Mouse (Mus musculus) ES-E14 (cell line): ENCODE data around the gene Scd4.

Experiments used
- CHD2 ChIP-seq: IDR thresholded peaks from 2 replicates; pipeline ENCODE4 v1.6.1; 2014; ENCODE audit warnings: mild to moderate bottlenecking, low read depth, low read length, inconsistent platforms
- HCFC1 ChIP-seq: IDR thresholded peaks from 2 replicates; pipeline ENCODE4 v1.6.1; 2012; ENCODE audit warnings: low read length, inconsistent platforms, borderline replicate concordance; ENCODE audit not compliant: insufficient read depth
- MAFK ChIP-seq: IDR thresholded peaks from 2 replicates; pipeline ENCODE4 v1.6.1; 2014; ENCODE audit warnings: mild to moderate bottlenecking, low read depth, low read length, inconsistent platforms; ENCODE audit not compliant: insufficient read depth
- ZC3H11A ChIP-seq: IDR thresholded peaks from 2 replicates; pipeline ENCODE4 v1.6.1; 2012; ENCODE audit warnings: low read depth, mild to moderate bottlenecking, inconsistent platforms, low read length, borderline replicate concordance
- ZNF384 ChIP-seq: IDR thresholded peaks from 2 replicates; pipeline ENCODE4 v1.6.1; 2012; ENCODE audit warnings: low read depth, low read length, inconsistent platforms

GRCm38 (mm10) chr19:44332326-44332725 is 566 bp upstream of the Scd4 start:
- TF ChIP-seq HCFC1, result no peak
- no peak for TF ChIP-seq CHD2
- no peak for TF ChIP-seq MAFK
- TF ChIP-seq ZNF384, result no peak
- no peak for TF ChIP-seq ZC3H11A
